Mouse (Mus musculus): ENCODE results near the gene Olfr894. TPM values are rescaled to one million over a fixed set of nuclear protein-coding genes. Genes with fewer than 3 reads are reported as not detected.

The Olfr894 gene
- polyA plus RNA-seq (2017; shearing (Covaris generic)) = not detected

GRCm38 (mm10) chr9:38217755-38218154 is at the start of gene Olfr894:
Gene Olfr894 (plus strand): TSS chr9:38218055.

GRCm38 (mm10) chr9:38180721-38181120 is 37.1 kb upstream of the Olfr894 start, which contains the start of gene Olfr891:
Gene Olfr891 (minus strand): TSS chr9:38180821.

GRCm38 (mm10) chr9:38208065-38208464 is 9.8 kb upstream of the Olfr894 start, which contains the start of gene Olfr893:
Gene Olfr893 (plus strand): TSS chr9:38208365.

GRCm38 (mm10) chr9:38252474-38252873 is 34.6 kb downstream of the Olfr894 start, which contains the start of gene Olfr143:
Gene Olfr143 (plus strand): TSS chr9:38252774.

GRCm38 (mm10) chr9:38267551-38267950 is 49.7 kb downstream of the Olfr894 start, which contains the start of gene Olfr895:
Gene Olfr895 (plus strand): TSS chr9:38267851.

Other genes with a start within 250 kb of the Olfr894 start
- gene Olfr881, start 226.2 kb upstream of the Olfr894 start, polyA plus RNA-seq (2017; shearing (Covaris generic)) = not detected
- gene Olfr883, start 192.2 kb upstream of the Olfr894 start, polyA plus RNA-seq (2017; shearing (Covaris generic)) = not detected
- gene Olfr884, start 171.5 kb upstream of the Olfr894 start, polyA plus RNA-seq (2017; shearing (Covaris generic)) = not detected
- not detected for gene Olfr885, start 156.7 kb upstream of the Olfr894 start, polyA plus RNA-seq (2017; shearing (Covaris generic))
- gene Olfr887, start 134.0 kb upstream of the Olfr894 start, polyA plus RNA-seq (2017; shearing (Covaris generic)) = not detected
- gene Olfr888, start 109.9 kb upstream of the Olfr894 start, polyA plus RNA-seq (2017; shearing (Covaris generic)) = not detected
- not detected for gene Olfr889, start 102.9 kb upstream of the Olfr894 start, polyA plus RNA-seq (2017; shearing (Covaris generic))
- gene Olfr890, start 75.5 kb upstream of the Olfr894 start, polyA plus RNA-seq (2017; shearing (Covaris generic)) = not detected
- not detected for gene Olfr891, start 37.2 kb upstream of the Olfr894 start, polyA plus RNA-seq (2017; shearing (Covaris generic))
- not detected for gene Olfr893, start 9.7 kb upstream of the Olfr894 start, polyA plus RNA-seq (2017; shearing (Covaris generic))
- not detected for gene Olfr143, start 34.7 kb downstream of the Olfr894 start, polyA plus RNA-seq (2017; shearing (Covaris generic))
- gene Olfr895, start 49.8 kb downstream of the Olfr894 start, polyA plus RNA-seq (2017; shearing (Covaris generic)) = not detected
- not detected for gene Olfr896-ps1, start 73.1 kb downstream of the Olfr894 start, polyA plus RNA-seq (2017; shearing (Covaris generic))
- gene Olfr25, start 111.0 kb downstream of the Olfr894 start, polyA plus RNA-seq (2017; shearing (Covaris generic)) = not detected
- not detected for gene Olfr898, start 130.4 kb downstream of the Olfr894 start, polyA plus RNA-seq (2017; shearing (Covaris generic))
- gene Olfr250, start 148.8 kb downstream of the Olfr894 start, polyA plus RNA-seq (2017; shearing (Covaris generic)) = 0.12 TPM
- gene Olfr251, start 159.0 kb downstream of the Olfr894 start, polyA plus RNA-seq (2017; shearing (Covaris generic)) = not detected
- not detected for gene Olfr147, start 183.6 kb downstream of the Olfr894 start, polyA plus RNA-seq (2017; shearing (Covaris generic))
- not detected for gene Olfr901, start 211.4 kb downstream of the Olfr894 start, polyA plus RNA-seq (2017; shearing (Covaris generic))
- gene Olfr902, start 229.6 kb downstream of the Olfr894 start, polyA plus RNA-seq (2017; shearing (Covaris generic)) = not detected
- gene Olfr904, start 245.1 kb downstream of the Olfr894 start, polyA plus RNA-seq (2017; shearing (Covaris generic)) = not detected

Data from inflammation-experienced regulatory T-cells, adult 16 weeks (primary cell).